Mouse (Mus musculus) kidney, postnatal 4 days (tissue): ENCODE data around the gene Usp8.

ENCODE experiments used
- DNase-seq, 2 experiments: peaks; one replicate each; pipeline ENCODE4 v3.0.0; 2021; ENCODE audit warnings: mixed read lengths in 2 of 2

The Usp8 gene

DNA sequence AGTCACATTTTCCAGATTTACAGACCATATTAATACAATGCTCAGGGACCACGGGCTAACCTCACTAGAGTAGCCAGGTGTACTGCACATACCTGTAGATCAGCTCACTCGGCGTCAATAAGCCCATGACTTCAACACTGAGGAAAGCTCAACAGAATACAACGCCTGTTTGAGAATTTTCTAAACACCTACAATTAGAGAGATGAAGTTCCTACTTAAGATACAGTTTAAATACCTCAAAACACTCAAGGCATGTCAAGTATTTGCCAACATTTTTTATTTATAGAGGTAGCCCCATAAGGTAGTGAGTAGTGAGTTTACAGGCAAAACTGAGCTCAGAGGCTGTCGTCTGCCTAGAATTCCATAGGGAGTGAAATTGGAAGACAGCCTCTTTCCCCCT is 36.3 kb downstream of the Usp8 start:
- DNase-seq = no peak

DNA sequence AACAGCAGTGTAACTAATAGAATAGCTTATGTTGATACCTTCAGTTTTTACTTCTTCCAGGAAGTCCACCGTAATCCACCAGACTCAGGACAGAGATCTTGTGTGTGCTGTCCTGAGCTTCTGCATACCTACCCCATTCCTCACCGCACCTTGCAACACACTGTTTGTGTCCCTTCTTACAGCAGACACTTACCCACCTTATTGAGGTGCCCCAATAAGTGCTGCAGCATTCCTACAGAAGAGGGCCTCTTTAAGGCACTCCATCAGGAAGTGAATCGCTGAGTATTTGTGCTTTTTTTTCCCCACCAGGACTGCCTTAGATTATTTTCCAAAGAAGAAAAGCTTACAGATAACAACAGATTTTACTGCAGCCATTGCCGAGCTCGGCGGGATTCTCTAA is 48.5 kb downstream of the Usp8 start:
- DNase-seq = no peak

DNA sequence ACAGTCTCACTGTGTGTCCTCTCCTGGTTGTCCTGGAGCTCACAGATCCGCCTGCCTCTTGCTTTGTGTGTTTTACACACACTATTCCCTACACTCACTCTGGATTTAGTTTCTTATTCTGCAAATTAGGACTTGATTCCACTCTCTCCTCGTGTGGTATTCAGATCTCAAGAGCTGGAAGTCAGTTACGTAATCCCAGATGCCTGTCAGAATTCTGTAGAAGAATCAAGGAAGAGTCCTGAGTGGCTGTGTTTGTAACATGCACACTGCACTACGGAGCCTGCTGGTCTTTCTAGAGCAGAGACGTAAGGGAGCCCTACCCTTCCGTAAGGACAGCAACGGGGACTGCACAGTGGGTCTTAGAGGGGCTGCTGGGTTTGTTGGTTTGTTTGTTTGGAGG is 52.2 kb downstream of the Usp8 start:
- DNase-seq = no peak

DNA sequence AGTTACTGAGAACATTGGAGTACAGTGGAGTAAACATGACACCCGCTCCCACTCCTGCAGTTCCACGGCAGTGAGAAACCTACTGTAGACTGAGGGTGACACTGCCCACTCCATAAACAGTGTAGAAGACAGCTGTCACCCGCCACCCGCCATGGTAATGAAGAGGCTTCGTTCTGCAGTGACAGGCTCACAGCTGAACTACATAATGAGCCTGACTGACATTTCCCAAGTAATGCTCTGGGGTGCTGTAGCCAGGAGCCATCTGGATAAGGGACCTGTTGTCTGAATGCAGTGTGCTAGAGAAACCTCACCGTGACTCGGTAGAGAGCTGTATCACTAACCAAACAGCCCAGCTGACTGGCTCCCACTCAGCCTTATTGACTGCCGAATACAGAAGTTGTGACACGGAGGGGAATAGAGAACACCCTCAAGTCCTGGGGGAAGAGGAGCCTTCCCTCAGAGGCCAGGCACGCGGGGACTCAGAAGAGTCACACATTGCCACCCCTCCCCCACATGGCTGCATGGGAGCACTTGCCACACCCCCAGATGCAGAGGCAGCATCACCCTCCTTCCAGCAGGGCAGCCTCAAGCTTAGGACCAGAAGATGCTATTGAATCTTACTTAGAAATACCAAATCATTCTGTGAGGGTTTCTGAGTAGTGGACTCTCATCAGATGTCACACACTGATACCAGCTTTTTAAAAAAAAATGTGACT is 58.9 kb downstream of the Usp8 start:
- peak; percentile 18 to 46 for DNase-seq

DNA sequence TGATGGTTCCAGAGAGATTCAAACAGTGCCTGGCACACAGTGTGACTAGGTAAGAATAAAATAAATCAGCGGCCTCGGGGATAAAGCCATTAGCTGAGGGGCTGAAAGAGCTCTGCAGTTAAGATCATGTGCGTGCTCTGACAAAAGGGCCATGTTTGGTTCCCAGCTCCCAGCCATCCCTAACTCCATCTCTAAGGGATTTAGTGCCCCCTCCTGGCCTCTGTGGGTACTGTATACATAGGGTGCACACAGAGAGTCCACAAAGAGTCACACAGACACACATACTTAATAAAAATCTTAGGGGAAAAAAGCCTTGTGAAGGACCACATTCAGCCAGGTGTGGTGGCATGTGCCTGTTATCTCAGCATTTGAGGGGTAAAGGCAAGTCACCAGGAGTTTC is 60.5 kb downstream of the Usp8 start:
- DNase-seq = no peak

DNA sequence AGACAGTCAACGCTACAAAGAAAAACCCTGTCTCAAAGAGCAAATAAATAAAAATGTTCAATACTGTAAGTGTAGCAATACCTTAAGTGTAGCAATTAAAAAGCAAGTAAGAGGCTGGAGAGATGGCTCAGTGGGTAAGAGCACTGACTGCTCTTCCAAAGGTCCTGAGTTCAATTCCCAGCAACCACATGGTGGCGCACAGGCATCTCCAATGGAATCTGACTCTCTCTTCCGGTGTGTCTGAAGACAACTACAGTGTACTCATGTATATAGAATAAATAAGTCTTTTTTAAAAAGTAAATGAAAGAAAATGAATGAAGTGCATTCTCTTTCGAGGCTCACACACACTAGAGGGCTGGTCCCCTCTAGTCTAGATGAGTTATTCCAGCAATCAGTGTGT is 61.1 kb downstream of the Usp8 start:
- DNase-seq = peak; percentile 17

DNA sequence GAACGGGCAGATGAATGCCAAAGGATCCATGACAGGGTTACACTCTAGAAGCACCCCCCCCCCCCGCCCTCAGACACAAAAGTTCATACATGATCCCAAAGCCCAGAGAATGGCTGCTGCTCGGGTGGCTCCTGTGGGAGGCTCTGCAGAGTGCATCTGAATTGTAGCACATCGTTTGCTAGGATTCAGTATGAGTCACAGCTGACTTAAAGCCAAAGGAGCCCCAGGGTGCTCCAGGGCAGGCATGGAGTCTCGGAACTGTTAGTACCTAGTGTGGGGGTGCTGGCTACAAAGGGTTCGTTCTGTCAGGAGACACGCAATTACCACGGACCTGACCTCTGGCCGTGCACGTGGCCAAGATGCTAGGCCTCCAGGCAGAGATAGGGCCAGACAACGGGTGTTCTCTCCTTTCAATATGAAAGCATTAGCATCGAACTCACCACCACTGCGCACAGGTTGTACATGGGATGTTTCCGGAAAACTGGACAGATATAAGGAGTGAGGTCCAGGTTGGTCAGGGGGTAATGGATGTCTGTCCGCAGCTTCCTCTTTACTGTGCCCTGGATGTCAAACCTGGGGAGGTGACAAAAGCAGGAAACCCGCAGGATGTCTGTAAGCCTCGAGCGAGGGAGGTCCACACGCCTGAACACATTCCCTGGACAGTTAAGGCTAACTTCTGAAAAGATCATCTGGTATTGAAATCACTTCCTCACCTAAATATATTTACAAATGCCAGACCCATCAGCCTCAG is 62.5 kb downstream of the Usp8 start:
- peak in 1 of 2 experiments; percentile 14 for DNase-seq

DNA sequence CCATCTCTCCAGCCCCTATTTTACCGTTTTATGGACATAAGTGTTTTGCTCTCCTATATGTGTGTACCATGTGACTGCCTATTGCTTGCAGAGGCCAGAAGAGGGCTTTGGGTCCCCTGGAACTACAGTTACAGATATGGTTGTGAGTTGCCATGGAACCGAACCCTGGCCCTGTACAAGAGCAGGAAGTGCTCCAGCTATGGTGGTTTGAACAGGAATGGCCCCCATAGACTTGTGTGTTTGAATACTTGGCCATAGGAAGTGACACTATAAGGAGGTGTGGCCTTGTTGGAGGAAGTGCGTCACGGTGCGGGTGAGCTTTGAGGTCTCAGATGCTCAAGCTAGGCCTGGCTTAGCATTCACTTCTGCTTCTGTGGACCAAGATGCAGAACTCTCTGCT is 65.1 kb downstream of the Usp8 start:
- DNase-seq = no peak

DNA sequence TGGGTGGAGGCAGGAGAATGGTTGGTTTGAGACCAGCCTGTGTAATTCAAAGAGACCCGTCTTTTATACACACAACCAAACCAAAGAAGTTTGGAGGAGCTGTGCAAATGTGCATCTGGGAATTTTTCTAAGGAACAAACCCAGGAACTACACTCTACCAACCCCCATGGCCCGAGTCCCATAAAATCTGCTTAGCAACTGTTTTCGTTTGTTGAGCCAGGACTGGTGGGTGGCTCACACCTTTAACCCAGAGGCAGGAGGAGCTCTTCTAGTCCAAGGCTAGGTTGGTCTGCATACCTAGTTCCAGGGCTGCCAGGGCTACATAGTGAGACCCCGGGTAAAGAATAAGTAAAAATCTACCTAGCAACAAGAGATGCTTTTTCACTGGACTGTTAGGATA is 68.8 kb downstream of the Usp8 start:
- DNase-seq = no peak

DNA sequence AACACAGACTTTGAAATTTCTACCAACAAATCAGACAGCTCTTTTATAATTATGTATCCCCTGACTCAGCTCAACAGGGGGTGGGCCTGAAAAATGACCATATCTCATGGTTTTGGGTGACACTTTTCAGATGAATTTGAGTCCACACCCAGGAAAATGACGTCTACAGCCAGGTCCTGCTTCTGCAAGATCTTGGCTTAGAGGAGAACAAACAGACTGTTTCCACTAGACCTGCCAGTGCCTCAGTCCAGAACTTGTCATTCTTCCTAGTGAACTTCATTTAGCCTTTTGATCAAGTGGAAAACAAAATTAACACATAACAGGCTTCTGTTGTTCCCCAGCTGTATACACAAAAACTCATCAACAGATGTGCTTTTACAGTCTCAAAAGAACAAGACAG is 69.3 kb downstream of the Usp8 start:
- no peak for DNase-seq

DNA sequence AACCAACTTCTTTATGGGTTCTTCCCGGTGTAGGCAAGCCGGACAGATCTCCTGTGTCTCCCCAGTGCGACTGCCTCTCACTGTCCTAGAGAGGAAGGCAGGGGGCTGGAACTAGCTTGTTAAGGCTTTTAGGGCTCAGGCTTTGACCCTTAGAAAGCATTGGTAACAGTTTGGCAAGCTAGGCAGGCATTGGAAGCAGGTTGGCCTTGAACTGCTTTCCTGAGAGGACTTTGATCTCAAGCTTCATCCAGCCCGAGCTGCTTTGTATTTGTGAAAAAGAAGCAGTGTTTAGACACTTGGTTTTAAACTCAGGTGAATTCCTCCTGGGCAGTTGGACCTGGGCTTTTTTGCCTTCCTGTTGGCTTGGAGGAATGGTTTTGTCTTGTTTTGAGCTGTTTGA is 71.7 kb downstream of the Usp8 start:
- no peak for DNase-seq

DNA sequence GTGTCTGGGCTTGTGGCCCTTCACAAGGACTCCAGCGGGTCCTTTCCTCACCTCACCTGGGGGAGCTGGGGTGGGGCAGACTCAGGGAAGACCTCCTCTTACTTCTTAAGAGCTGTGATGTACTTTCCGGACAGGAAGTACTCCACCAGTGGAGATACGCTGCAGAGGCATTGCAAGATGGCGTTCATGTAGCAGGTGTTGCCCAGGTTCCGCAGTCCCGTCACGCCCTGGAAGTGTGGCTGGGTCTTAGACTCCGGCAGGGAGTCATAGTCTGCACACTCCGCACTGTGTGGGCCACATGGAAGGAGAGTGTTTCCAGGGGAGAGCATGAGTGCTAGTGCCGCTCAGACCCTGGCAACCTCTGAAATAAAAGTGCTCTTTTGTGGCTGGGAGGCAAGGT is 73.2 kb downstream of the Usp8 start:
- DNase-seq = no peak

DNA sequence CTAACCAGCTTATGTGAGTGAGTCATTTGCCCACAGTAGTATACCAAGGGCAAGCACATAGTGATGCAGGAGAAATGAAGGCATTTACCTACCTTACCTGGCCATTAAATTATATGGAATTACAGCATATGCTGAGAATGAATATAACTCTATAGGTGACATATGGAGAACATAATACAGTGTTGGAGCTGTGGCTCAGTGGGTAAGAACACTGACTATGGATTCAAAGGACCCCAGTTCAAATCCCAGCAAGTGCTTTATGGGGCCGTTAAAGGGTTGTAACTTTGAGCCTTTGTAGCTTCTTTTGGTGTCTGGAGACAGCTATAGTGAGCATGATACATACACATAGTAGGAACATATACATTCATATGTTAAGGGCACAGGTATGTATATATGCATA is 74.3 kb downstream of the Usp8 start:
- no peak for DNase-seq

DNA sequence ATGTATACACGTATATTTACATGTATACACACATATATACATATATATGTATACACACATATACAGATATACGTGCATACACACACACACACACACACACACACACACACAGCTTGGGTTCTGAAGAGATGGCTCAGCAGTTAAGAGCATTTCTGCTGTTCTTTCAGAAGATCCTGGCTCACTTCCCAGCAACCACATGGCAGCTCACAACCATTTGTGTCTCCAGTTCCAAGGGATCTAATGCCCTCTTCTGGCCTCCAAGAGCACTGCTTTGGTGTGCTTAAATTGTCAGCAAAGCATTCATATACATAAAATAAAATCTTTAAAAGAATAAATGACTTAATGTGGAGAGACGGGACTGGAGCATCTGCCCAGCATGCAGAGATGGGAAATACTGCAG is 75.3 kb downstream of the Usp8 start:
- DNase-seq = peak; percentile 74 to 75

DNA sequence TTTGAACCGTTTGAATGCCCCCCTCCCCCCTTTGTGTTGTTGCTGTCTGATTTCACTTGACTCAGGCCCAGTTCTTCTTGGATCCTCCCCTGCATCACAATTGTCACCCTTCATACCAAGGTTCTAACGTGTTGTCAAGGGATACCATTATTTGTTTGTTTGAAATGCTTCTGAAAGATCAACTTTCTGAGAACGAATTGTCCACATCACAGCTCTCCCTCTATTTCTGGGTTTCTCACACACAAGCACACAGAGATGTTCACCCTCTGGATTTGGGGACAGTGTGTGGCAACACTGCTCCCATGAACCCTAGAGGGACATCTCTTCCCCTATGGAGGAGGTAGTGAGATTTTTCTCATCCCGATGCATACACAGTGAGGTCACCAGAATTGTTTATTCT is 76.2 kb downstream of the Usp8 start, which contains the start of gene Usp50:
TSS of gene Usp50 (minus strand) at position 101 of the 400 bp plus-strand sequence.
- DNase-seq = no peak

DNA sequence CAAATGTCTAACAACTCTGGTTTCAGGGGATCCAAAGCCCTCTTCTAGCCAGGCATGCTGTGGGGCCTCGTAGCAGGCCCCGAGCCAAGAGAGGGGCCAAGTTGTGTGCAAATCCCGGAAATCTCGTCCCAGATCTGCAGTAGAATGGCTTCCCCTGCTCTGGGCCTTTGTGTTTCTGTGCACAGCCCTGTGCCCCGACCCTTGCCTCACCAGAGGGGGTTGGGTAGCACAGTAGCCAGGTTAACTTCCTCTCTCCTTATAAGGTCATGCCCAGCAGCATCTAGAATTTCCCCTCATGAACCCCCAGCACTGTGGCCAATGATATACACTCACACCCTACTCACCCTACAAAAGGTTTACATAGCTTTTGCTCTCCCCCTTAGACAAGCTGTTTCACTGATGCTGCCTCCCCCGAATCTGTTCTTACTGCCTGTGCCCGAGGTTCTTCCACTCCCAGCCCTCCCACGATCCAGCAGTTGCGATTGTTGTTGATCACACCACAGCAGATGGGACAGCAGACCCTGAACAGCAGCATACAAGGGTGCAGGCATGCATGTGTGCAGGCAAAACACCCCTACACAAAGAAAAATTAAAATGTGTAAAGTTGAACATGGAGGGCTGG is 80.7 kb downstream of the Usp8 start:
- peak; percentile 28 to 33 for DNase-seq

DNA sequence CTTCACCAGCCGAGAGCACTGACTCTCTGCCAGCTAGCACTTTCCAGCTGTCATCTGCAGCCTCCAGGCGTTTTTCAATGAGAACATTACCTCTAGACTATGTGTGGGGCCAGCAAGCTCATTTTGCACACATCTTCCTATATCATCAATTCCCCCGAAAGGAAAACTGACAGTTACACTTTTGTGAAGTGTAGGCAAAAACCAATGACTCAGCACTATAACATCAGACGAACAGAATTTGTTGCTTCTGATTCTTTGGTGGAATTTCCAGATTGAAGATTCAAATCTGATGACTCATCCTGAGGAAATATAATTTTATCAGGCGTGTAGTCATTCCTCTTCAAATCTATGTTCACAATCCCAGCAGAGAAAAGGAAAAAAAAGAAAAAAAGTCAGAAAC is 85.5 kb downstream of the Usp8 start:
- no peak for DNase-seq

DNA sequence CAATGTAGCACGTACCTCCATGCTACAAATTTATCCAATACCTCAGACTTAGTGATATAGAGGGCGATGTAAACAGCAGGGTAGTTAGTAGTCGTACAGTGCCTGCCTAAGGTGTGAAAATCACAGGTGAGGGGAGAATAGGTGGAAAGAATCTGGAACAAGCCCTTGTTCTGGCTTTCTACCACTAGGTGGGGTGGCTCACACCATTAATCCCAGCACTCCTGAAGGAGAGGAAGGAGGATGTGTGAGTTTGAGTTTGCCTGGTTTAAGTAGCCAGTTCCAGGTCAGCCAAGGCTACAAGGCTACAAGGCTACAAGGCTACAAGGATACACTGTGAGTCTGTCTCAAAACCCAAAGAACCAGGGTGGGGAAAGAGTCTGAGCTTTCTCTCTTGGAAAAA is 88.6 kb downstream of the Usp8 start:
- DNase-seq = no peak

DNA sequence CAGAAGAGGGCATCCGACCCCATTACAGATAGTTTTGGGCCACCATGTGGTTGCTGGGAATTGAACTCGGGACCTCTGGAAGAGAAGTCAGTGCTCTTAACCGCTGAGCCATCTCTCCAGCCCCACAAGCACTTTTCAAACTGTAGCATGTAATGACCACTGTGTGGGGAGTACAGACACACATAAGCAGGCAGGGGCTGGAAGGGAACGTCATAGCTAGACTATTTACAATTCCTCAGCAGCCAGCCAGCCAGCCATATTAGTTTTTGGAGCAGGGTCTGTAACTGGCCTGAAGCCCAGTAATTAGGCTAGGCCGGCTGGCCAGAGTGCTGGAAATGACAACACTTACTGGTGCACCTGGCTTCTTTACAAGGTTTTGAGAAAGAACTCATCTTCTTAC is 91.3 kb downstream of the Usp8 start:
- DNase-seq = no peak

DNA sequence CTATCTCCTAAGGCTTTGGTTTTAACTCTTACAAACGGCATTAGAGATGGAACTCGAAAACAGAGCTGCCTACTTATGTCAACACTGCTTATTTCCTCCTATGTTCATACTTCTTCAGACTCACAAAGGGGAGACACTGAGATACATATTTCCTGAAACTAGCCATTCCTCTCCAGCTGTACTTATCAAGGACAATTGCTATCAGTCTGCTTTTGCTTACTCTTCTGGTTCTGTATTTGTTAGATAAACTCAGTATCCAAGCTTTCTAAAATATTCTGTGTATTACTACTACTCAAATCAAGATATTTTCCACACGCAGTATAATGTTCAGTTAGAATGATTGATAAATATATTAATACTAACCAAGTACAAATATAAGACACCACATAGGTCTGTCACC is 94.9 kb downstream of the Usp8 start:
- DNase-seq = no peak
